Mouse (Mus musculus): ENCODE measurements around the gene Agpat1.

The Agpat1 gene

GRCm38 (mm10) chr17:34604061-34604508 is at the start of gene Agpat1:
Gene Agpat1 (plus strand): TSS chr17:34604262.
- in situ Hi-C loops (cut with MboI, MseI) = loop anchor here in 1 of 2 experiments (5.0 kb wide), 1 partner anchor 487 kb away; the partner anchor contains the start of gene H2-DMa

- in situ Hi-C loops (cut with MboI, MseI) = no loop called here
These were observed 48.6 kb upstream of the Agpat1 start for GRCm38 (mm10) chr17:34555483-34555882.

- in situ Hi-C loops (cut with MboI, MseI) = no loop called here
These were observed 47.7 kb upstream of the Agpat1 start for GRCm38 (mm10) chr17:34556406-34556805.

- in situ Hi-C loops (cut with MboI, MseI) = no loop called here
These were observed 46.7 kb upstream of the Agpat1 start for GRCm38 (mm10) chr17:34557411-34557810.

GRCm38 (mm10) chr17:34559116-34559515 is 44.9 kb upstream of the Agpat1 start:
- in situ Hi-C loops (cut with MboI, MseI) = no loop called here

GRCm38 (mm10) chr17:34559895-34560294 is 44.2 kb upstream of the Agpat1 start:
- in situ Hi-C loops (cut with MboI, MseI) = loop anchor here in 1 of 2 experiments (10.0 kb wide), 2 partner anchors 155 to 415 kb away; partner anchors contain the start of gene H2-DMb2

GRCm38 (mm10) chr17:34560438-34560837 is 43.6 kb upstream of the Agpat1 start:
- in situ Hi-C loops (cut with MboI, MseI) = loop anchor here in 1 of 2 experiments (10.0 kb wide), 2 partner anchors 154 to 416 kb away; partner anchors contain the start of gene H2-DMb2

- in situ Hi-C loops (cut with MboI, MseI) = loop anchor here in 1 of 2 experiments (10.0 kb wide), 2 partner anchors 154 to 416 kb away; partner anchors contain the start of gene H2-DMb2
These were observed 42.9 kb upstream of the Agpat1 start for GRCm38 (mm10) chr17:34561200-34561599.

GRCm38 (mm10) chr17:34562595-34562994 is 41.5 kb upstream of the Agpat1 start:
- in situ Hi-C loops (cut with MboI, MseI) = loop anchor here in 1 of 2 experiments (10.0 kb wide), 2 partner anchors 152 to 418 kb away; partner anchors contain the start of gene H2-DMb2

- in situ Hi-C loops (cut with MboI, MseI) = loop anchor here in 1 of 2 experiments (10.0 kb wide), 2 partner anchors 151 to 419 kb away; partner anchors contain the start of gene H2-DMb2
These were observed 40.7 kb upstream of the Agpat1 start for GRCm38 (mm10) chr17:34563354-34563753.

GRCm38 (mm10) chr17:34564003-34564421 is 40.0 kb upstream of the Agpat1 start, which contains the start of gene Notch4:
Gene Notch4 (plus strand): TSS chr17:34564268.
- in situ Hi-C loops (cut with MboI, MseI) = loop anchor here in 1 of 2 experiments (10.0 kb wide), 2 partner anchors 151 to 419 kb away; partner anchors contain the start of gene H2-DMb2

- in situ Hi-C loops (cut with MboI, MseI) = loop anchor here in 1 of 2 experiments (10.0 kb wide), 2 partner anchors 150 to 420 kb away; partner anchors contain the start of gene H2-DMb2
These were observed 39.3 kb upstream of the Agpat1 start for GRCm38 (mm10) chr17:34564796-34565195.

GRCm38 (mm10) chr17:34567311-34567710 is 36.8 kb upstream of the Agpat1 start:
- in situ Hi-C loops (cut with MboI, MseI) = loop anchor here in 1 of 2 experiments (10.0 kb wide), 2 partner anchors 147 to 423 kb away; partner anchors contain the start of gene H2-DMb2

GRCm38 (mm10) chr17:34568421-34568820 is 35.6 kb upstream of the Agpat1 start:
- in situ Hi-C loops (cut with MboI, MseI) = loop anchor here in 1 of 2 experiments (10.0 kb wide), 2 partner anchors 146 to 424 kb away; partner anchors contain the start of gene H2-DMb2

- in situ Hi-C loops (cut with MboI, MseI) = loop anchor here in 1 of 2 experiments (10.0 kb wide), 2 partner anchors 145 to 425 kb away; partner anchors contain the start of gene H2-DMb2
These were observed 34.1 kb upstream of the Agpat1 start for GRCm38 (mm10) chr17:34569919-34570318.

GRCm38 (mm10) chr17:34571875-34572274 is 32.2 kb upstream of the Agpat1 start:
- in situ Hi-C loops (cut with MboI, MseI) = no loop called here

GRCm38 (mm10) chr17:34572361-34572760 is 31.7 kb upstream of the Agpat1 start:
- in situ Hi-C loops (cut with MboI, MseI) = no loop called here

- in situ Hi-C loops (cut with MboI, MseI) = loop anchor here in 1 of 2 experiments (25.0 kb wide), 1 partner anchor 1686 kb away; the partner anchor contains the start of genes Rpp21 and Trim39
These were observed 27.5 kb upstream of the Agpat1 start for GRCm38 (mm10) chr17:34576577-34576976.

GRCm38 (mm10) chr17:34578070-34578469 is 26.0 kb upstream of the Agpat1 start:
- in situ Hi-C loops (cut with MboI, MseI) = loop anchor here in 1 of 2 experiments (25.0 kb wide), 1 partner anchor 1684 kb away; the partner anchor contains the start of genes Rpp21 and Trim39

- in situ Hi-C loops (cut with MboI, MseI) = loop anchor here in 1 of 2 experiments (25.0 kb wide), 1 partner anchor 1680 kb away; the partner anchor contains the start of genes Rpp21 and Trim39
These were observed 21.5 kb upstream of the Agpat1 start for GRCm38 (mm10) chr17:34582528-34582927.

- in situ Hi-C loops (cut with MboI, MseI) = loop anchor here in 1 of 2 experiments (25.0 kb wide), 1 partner anchor 1679 kb away; the partner anchor contains the start of genes Rpp21 and Trim39
These were observed 20.7 kb upstream of the Agpat1 start for GRCm38 (mm10) chr17:34583397-34583796.

GRCm38 (mm10) chr17:34583819-34584218 is 20.2 kb upstream of the Agpat1 start:
- in situ Hi-C loops (cut with MboI, MseI) = loop anchor here in 1 of 2 experiments (25.0 kb wide), 1 partner anchor 1678 kb away; the partner anchor contains the start of genes Rpp21 and Trim39
